Comparison of ENCODE assay signal across 8 mouse cellular contexts in the genomic region with DNA sequence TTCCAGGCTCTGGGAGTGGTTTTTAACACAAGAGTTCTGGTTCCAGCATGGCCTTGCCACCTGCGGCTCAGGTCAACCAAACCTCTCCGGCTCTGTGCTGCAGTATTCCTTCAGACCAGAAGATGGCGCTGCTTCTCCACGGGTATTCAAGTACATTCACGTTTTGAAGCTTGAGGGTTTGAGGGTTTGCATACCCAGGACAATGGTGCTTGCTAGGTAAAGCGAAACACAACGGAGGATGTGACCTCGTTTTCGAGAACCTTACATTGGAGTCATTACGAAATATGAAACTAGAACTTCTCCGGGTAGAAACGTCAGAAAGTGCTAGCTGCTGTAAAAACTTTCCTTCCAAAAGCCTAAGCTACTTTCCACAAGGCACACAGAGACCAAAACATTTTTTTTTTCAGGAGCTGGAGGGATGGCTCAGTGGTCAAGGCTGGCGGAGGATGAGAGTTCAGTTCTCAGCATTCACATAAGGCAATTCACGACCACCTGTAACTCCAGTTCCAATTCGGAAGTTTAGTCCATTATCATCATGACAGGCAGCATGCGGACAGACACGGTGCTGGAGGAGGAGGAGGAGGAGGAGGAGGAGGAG. TPM values are rescaled to one million over a fixed set of nuclear protein-coding genes. Genes with fewer than 3 reads are reported as not detected.
DNase-seq lines count a peak whose midpoint lies in the region; ATAC-seq and TF ChIP-seq lines count a peak whose summit lies in the region.

No protein-coding gene starts in this region.

- 1% methylated on average over 15 of the region's 17 CpGs for WGBS in hindbrain, postnatal 0 days

- no peaks in the 10 kb centered on the region for H3K9me3 ChIP-seq in hindbrain, postnatal 0 days (ENCODE audit: low read length)
- H3K9me3 ChIP-seq in megakaryocyte, embryonic 14.5 days, result peaks cover 4% of the 10 kb centered on the region

- H3K27me3 ChIP-seq in hindbrain, postnatal 0 days (ENCODE audit: insufficient read depth, low read length), result no peaks in the 10 kb centered on the region
- H3K27me3 ChIP-seq in megakaryocyte, embryonic 14.5 days (replicated peaks), result peaks cover 38% of the 10 kb centered on the region

- intact Hi-C loops in gastrocnemius, adult 2 months (cut with DNase I), result loop anchor here (5.0 kb wide), 1 partner anchor 250 kb away; no protein-coding TSS in a partner anchor
- intact Hi-C loops in left cerebral cortex, adult 2 months (cut with DNase I), result loop anchor here (2.0 kb wide), 1 partner anchor 853 kb away; no protein-coding TSS in a partner anchor

- H3K4me1 ChIP-seq in hindbrain, postnatal 0 days (ENCODE audit: insufficient read depth, low read length), result no peaks in the 10 kb centered on the region
- H3K4me1 ChIP-seq in megakaryocyte, embryonic 14.5 days, result peaks cover 38% of the 10 kb centered on the region

- ATAC-seq in common myeloid progenitor, adult 5-6 weeks (replicated peaks; ENCODE audit: low read depth, poor library complexity, severe bottlenecking), result peak; percentile 92
- ATAC-seq in hindbrain, postnatal 0 days, result peak; percentile 41

- peak; percentile 98 for TF ChIP-seq CTCF in gastrocnemius, adult 2 months (IDR thresholded peaks at IDR 0.05)
- peak; percentile 98 for TF ChIP-seq CTCF in hindbrain, postnatal 0 days (IDR thresholded peaks at IDR 0.05; ENCODE audit: low read depth)
- TF ChIP-seq CTCF in left cerebral cortex, adult 2 months (IDR thresholded peaks at IDR 0.05), result peak; percentile 99

- peak overlapping the region; percentile 49 for H3K4me2 ChIP-seq in hindbrain, postnatal 0 days (ENCODE audit: low read depth, low read length)

- H3K4me3 ChIP-seq in gastrocnemius, adult 2 months, result peak overlapping the region; percentile 53
- peak overlapping the region; percentile 23 for H3K4me3 ChIP-seq in hindbrain, postnatal 0 days (ENCODE audit: low read length)
- H3K4me3 ChIP-seq in left cerebral cortex, adult 2 months, result 0 out of 2 replicates have a peak overlapping the region, but pooled peaks have one; percentile 3
- peak overlapping the region; percentile 89 for H3K4me3 ChIP-seq in megakaryocyte, embryonic 14.5 days (replicated peaks)

- no peaks in the 10 kb centered on the region for H3K36me3 ChIP-seq in hindbrain, postnatal 0 days (ENCODE audit: insufficient read depth, low read length)
- H3K36me3 ChIP-seq in megakaryocyte, embryonic 14.5 days (replicated peaks; ENCODE audit: low read length), result no peaks in the 10 kb centered on the region

- no peak overlapping the region for H3K9ac ChIP-seq in hindbrain, postnatal 0 days (replicated peaks; ENCODE audit: low read length)

- peak; percentile 93 for DNase-seq in ZHBTc4 (ENCODE audit: low read depth, low spot score)
- peak; percentile 83 for DNase-seq in gastrocnemius, adult 2 months
- DNase-seq in hindbrain, postnatal 0 days (ENCODE audit: low spot score), result peak; percentile 90
- DNase-seq in left cerebral cortex, adult 2 months (ENCODE audit: extremely low spot score in 1 of 2, low spot score in 2 of 2), result peak; percentile 79 to 85
- DNase-seq in right cerebral cortex, postnatal 10 days (ENCODE audit: low spot score in 2 of 2), result peak; percentile 75 to 84
- DNase-seq in urinary bladder, postnatal 14 days (ENCODE audit: low spot score), result peak; percentile 87

- H3K27ac ChIP-seq in gastrocnemius, adult 2 months, result no peak overlapping the region
- no peak overlapping the region for H3K27ac ChIP-seq in hindbrain, postnatal 0 days
- H3K27ac ChIP-seq in left cerebral cortex, adult 2 months, result no peak overlapping the region

RNA-seq across cellular contexts. Expression of gene Dynll2, which starts 19.5 kb away (rescaled TPM):
- total RNA-seq in common myeloid progenitor, adult 5-6 weeks (2017), result 20.2 and 24.9 TPM in 2 replicates
- total RNA-seq in gastrocnemius, adult 2 months (2021), result 100 to 1,000 TPM; 193 to 205 TPM
- 51.3 and 62.1 TPM in 2 replicates for total RNA-seq in hindbrain, postnatal 0 days (2014; rRNA removed)
- 59.7 and 60.5 TPM in 2 replicates for polyA plus RNA-seq in hindbrain, postnatal 0 days (2015; fragmentation: Nextera tagmentation; extraction: Ambion mirVana)
- 100 to 1,000 TPM; 578 to 608 TPM for total RNA-seq in left cerebral cortex, adult 2 months (2021)
- 32.1 and 63.0 TPM in 2 replicates for polyA plus RNA-seq in megakaryocyte, embryonic 14.5 days (2012; ENCODE audit: insufficient read depth, low replicate concordance)

RNA-seq across cellular contexts. Expression of gene Olfr464, which starts 47.0 kb away (rescaled TPM):
- total RNA-seq in common myeloid progenitor, adult 5-6 weeks (2017), result not detected in 2 replicates
- total RNA-seq in gastrocnemius, adult 2 months (2021), result not detected
- total RNA-seq in hindbrain, postnatal 0 days (2014; rRNA removed), result 0.29 and 0.37 TPM in 2 replicates
- 0.16 TPM in 1 of 2 replicates, not detected in the other for polyA plus RNA-seq in hindbrain, postnatal 0 days (2015; fragmentation: Nextera tagmentation; extraction: Ambion mirVana)
- 1 to 10 TPM; 2.0 to 2.7 TPM for total RNA-seq in left cerebral cortex, adult 2 months (2021)
- polyA plus RNA-seq in megakaryocyte, embryonic 14.5 days (2012; ENCODE audit: insufficient read depth, low replicate concordance), result not detected in 2 replicates

Comparison
In these comparisons a context has a peak if more than half of its experiments do, and no peak if none do; other contexts are left out.
1. H3K4me3 ChIP-seq: peak in every context shown above with its lines; median percentile 89 in megakaryocyte, embryonic 14.5 days; 53 in gastrocnemius, adult 2 months; 23 in hindbrain, postnatal 0 days; 3 in left cerebral cortex, adult 2 months.